Mouse (Mus musculus) monocyte, adult 2 months (primary cell): ENCODE results near the gene Ctrc.

ENCODE experiments used
- DNase-seq, 2 experiments: peaks; one replicate each; pipeline ENCODE4 v3.0.0; 2022; ENCODE audit warnings: low spot score in 2 of 2, low read depth in 1 of 2

Ctrc gene

GRCm38 (mm10) chr4:141822089-141822488, 24.1 kb downstream of the Ctrc start:
- DNase-seq, result no peak

- DNase-seq, result no peak
Measured at GRCm38 (mm10) chr4:141821178-141821577, 25.0 kb downstream of the Ctrc start.

GRCm38 (mm10) chr4:141819316-141819715, 26.8 kb downstream of the Ctrc start:
- no peak for DNase-seq

- no peak for DNase-seq
Measured at GRCm38 (mm10) chr4:141818861-141819260, 27.3 kb downstream of the Ctrc start.

GRCm38 (mm10) chr4:141817706-141818105, 28.5 kb downstream of the Ctrc start:
- no peak for DNase-seq

- DNase-seq, result no peak
Measured at GRCm38 (mm10) chr4:141816776-141817655, 29.1 kb downstream of the Ctrc start.

GRCm38 (mm10) chr4:141816267-141816666, 29.9 kb downstream of the Ctrc start:
- DNase-seq, result no peak

- no peak for DNase-seq
Measured at GRCm38 (mm10) chr4:141811375-141811774, 34.8 kb downstream of the Ctrc start.

- no peak for DNase-seq
Measured at GRCm38 (mm10) chr4:141810975-141811374, 35.2 kb downstream of the Ctrc start.

- no peak for DNase-seq
Measured at GRCm38 (mm10) chr4:141809850-141810464, 36.2 kb downstream of the Ctrc start.

- no peak for DNase-seq
Measured at GRCm38 (mm10) chr4:141805886-141806285, 40.3 kb downstream of the Ctrc start.

GRCm38 (mm10) chr4:141804105-141804504, 42.1 kb downstream of the Ctrc start:
- no peak for DNase-seq

GRCm38 (mm10) chr4:141797545-141797944, 48.6 kb downstream of the Ctrc start:
- no peak for DNase-seq

GRCm38 (mm10) chr4:141796954-141797353, 49.2 kb downstream of the Ctrc start:
- no peak for DNase-seq

GRCm38 (mm10) chr4:141796356-141796755, 49.8 kb downstream of the Ctrc start:
- DNase-seq, result no peak

GRCm38 (mm10) chr4:141794152-141794535, 52.0 kb downstream of the Ctrc start:
- no peak for DNase-seq

- peak; percentile 93 to 97 for DNase-seq
Measured at GRCm38 (mm10) chr4:141793282-141794151, 52.6 kb downstream of the Ctrc start, which contains the start of gene Casp9. Gene Casp9 (plus strand): TSS chr4:141793612.

GRCm38 (mm10) chr4:141792554-141793281, 53.4 kb downstream of the Ctrc start:
- no peak for DNase-seq

- no peak for DNase-seq
Measured at GRCm38 (mm10) chr4:141791951-141792350, 54.2 kb downstream of the Ctrc start.

- DNase-seq, result no peak
Measured at GRCm38 (mm10) chr4:141791486-141791885, 54.7 kb downstream of the Ctrc start.

- DNase-seq, result peak; percentile 85 to 86
Measured at GRCm38 (mm10) chr4:141790524-141790990, 55.6 kb downstream of the Ctrc start, which contains the start of gene Dnajc16. Gene Dnajc16 (minus strand): TSS chr4:141790931.
